Mouse (Mus musculus) testis, adult 2 months (tissue): ENCODE measurements at regions not wholly inside any gene's neighbourhood (a gene's known extent, or its start where the extent isn't known, plus 50 kb on each side); places are given as distances from the start of the nearest gene placed in this dataset.
"Not testable (repeated sequence)": the region's sequence is repeated elsewhere in the genome, so short reads cannot be mapped to it uniquely, and the experiment has no call there.

ENCODE experiments used
- CTCF ChIP-seq: fragments of 200-500 bp; IDR thresholded peaks from 2 replicates; pipeline ENCODE4 v1.5.1; 2012; ENCODE audit warnings: low read depth, mild to moderate bottlenecking, inconsistent platforms, low read length, moderate library complexity; ENCODE audit not compliant: control insufficient read depth, insufficient read depth, insufficient replicate concordance
- POLR2A ChIP-seq: fragments of 200-500 bp; IDR thresholded peaks from 2 replicates; pipeline ENCODE4 v1.6.1; 2012; ENCODE audit warnings: low read depth, mild to moderate bottlenecking, inconsistent platforms, low read length, moderate library complexity; ENCODE audit not compliant: control insufficient read depth

- not testable (repeated sequence) for TF ChIP-seq CTCF, POLR2A
These were observed 113.6 kb upstream of the Fer start for GRCm38 (mm10) chr17:63749257-63749656.
